Mouse (Mus musculus): ENCODE data around the gene Cox5a.

Cox5a gene

GRCm38 (mm10) chr9:57564609-57565008 is 43.5 kb downstream of the Cox5a start:
- peak; percentile 88 for DNase-seq

- peak; percentile 43 for DNase-seq
Measured at GRCm38 (mm10) chr9:57565741-57566221, 44.7 kb downstream of the Cox5a start.

- DNase-seq: peak; percentile 94
Measured at GRCm38 (mm10) chr9:57566846-57567245, 45.8 kb downstream of the Cox5a start.

- peak; percentile 65 for DNase-seq
Measured at GRCm38 (mm10) chr9:57568500-57568899, 47.4 kb downstream of the Cox5a start.

GRCm38 (mm10) chr9:57574397-57574796 is 53.3 kb downstream of the Cox5a start:
- no peak for DNase-seq

- no peak for DNase-seq
Measured at GRCm38 (mm10) chr9:57575577-57575976, 54.5 kb downstream of the Cox5a start.

GRCm38 (mm10) chr9:57577144-57577849 is 56.2 kb downstream of the Cox5a start:
- DNase-seq: no peak
